Mouse (Mus musculus) testis, adult 2 months (tissue): ENCODE measurements around the gene Hadhb.

Experiments used
- CTCF ChIP-seq: fragments of 200-500 bp; IDR thresholded peaks from 2 replicates; pipeline ENCODE4 v1.5.1; 2012; ENCODE audit warnings: low read depth, mild to moderate bottlenecking, inconsistent platforms, low read length, moderate library complexity; ENCODE audit not compliant: control insufficient read depth, insufficient read depth, insufficient replicate concordance
- POLR2A ChIP-seq: fragments of 200-500 bp; IDR thresholded peaks from 2 replicates; pipeline ENCODE4 v1.6.1; 2012; ENCODE audit warnings: low read depth, mild to moderate bottlenecking, inconsistent platforms, low read length, moderate library complexity; ENCODE audit not compliant: control insufficient read depth

- TF ChIP-seq POLR2A, result no peak
- no peak for TF ChIP-seq CTCF
Measured at GRCm38 (mm10) chr5:30126756-30127155, 28.3 kb upstream of the Hadhb start.
